Mouse (Mus musculus) forelimb bud, embryonic 11.5 days (tissue): ENCODE measurements at regions not wholly inside any gene's neighbourhood (a gene's known extent, or its start where the extent isn't known, plus 50 kb on each side); places are given as distances from the start of the nearest gene placed in this dataset.

Experiments
- DNase-seq: peaks from one replicate; pipeline ENCODE4 v3.0.0-alpha.2; 2012; ENCODE audit warnings: low read depth, low spot score

DNA sequence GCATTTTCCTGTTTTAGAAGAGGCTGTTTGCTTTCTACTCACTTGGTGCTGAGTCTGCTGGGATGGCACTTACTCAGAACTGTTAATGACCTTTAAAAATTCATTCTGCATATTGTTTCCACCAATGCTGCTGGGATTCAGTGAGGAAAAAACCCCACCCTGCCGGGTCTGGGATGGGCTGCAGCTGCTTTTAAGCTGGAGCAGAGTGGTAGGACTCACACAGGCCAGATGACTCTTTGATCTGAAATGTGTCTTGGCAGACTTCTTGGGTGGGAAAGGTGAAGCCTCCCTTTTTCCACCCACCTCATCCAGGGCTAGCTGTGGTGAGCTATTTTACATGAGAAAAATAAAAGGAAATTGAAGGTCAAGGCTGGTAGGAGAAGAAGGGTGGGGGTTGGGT is 56.4 kb upstream of the Ddhd1 start:
- no peak for DNase-seq

DNA sequence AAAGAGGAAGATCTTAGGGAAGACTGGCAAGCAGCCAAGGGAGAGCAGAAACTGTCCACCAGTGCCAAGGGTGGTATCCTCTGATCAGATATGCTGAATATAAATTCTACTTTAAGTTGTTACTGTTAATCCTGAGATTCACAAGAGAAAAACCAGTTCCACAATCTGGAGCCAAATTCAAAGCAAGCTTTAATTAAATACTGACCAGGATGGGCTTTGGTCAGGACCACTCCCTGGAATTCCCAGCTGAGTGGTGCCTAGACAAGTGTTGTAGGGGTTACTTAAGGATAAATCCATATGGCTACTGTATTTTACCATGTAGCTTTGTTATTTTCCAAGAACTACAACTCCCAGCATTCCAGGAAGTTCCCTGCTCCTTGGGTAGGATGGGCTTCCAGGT is 56.8 kb upstream of the Ddhd1 start:
- DNase-seq = no peak

DNA sequence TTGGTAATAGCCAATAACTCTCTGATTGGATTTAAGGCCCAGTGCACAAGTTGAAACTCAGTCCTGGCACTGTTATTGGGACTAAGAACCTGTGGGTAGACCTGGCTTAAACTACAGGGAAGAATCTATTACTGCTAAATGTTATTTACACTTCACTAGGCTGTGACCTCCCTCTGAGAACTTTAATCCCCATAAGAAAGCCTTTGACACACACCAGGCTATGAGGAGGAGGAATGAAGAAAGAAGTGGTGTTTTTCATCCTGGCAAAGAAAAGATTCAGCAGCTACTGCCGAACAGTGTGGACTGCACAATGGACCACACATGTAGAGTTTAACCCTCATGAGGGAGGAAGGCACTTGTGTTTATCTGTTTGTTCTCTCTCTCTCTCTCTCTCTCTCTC is 58.2 kb upstream of the Ddhd1 start:
- DNase-seq = no peak

DNA sequence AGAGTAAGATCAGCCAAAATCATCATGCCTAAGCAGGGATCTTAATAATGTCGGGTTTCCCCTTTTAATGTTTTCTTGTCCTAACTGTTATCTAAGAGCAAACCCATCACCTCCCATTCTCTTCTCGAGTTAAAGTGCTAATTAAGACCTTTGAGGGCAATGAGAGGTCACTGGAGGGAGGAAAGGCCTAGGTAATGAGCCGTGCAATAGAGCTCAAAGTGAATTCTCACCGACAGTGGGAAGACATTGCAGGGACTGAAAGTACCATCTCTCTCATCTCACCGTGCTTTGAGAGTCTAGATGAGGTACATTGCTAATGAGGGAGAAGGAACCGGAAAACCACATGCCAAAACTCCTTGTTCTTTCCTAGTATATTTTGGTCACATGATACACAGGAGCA is 64.9 kb upstream of the Ddhd1 start:
- DNase-seq = no peak

DNA sequence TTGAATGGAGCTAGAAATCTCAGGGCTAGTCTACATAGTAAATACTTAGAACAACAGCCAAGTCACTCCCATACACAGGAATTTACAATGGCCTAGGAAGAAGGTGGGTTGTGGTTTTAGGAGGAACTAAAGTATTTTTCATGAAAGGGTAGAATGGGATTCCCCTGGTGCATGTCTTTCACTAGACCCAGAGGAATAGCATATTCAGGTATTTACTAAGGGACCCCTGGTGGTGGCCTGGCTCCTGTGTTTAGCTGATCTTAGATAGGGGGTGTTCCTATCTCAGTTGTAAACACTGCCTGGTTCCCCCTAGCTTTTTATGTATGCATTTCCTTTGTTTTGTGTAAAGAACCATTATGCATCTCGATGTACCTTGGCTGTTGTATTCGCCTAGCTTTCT is 66.4 kb upstream of the Ddhd1 start:
- DNase-seq = no peak

DNA sequence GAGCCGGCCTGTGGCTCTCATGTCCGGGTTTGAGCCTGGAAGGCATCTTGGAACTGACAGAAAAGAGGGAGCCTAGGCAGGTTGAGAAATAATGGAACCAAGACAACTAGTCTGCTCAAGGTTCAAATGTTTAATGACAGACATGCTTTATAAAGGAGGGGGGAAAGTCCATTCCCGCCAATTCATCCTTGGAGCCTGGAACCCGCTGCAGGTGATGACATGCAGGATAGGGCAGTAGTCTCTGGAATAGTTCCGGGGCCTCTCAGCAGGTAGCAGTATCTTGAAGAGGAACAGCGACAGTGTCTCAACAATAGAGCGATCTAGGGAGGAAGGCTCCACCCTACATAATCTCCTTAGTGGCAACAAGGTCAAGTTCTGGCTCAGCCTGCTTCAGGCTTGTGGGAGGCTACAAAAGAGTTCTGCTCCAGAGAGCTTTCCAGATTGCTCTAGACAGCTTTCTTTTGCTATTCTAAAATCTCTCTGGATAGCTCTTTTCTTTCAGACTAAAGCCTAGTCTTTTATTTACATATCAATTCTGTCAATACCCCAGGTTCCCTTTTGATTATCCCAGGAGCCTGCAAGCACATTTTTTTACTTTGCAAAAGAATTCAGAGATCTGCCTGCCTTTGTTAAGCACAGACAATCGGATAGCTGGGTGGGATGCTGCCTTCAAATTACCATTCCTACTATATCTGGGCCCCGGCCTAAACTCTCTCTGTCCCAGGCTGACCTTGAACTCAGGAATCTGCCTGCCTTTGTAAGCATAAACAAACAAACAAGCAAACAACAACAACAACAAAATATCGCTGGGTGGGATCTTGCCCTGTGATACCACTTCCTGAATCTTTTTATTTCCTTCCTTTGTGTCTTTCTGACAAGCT is 76.8 kb upstream of the Ddhd1 start:
- DNase-seq = no peak

DNA sequence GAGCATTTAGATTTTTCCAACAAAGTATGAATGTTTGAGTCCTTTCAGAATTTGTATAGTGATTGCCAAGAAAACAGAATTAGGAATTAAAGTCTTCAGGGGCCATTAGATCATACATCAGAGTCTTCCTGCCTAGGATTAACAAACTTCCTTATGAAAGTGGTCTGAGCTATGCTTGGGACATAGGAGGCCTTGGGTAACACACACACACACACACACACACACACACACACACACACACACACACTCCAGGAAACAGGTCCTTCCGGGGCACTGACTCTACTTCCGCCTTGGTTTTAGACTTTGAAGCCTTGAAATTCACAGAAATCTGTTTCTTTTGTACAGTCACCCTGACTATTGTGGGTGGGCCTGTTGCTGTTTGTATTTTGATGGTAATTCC is 80.0 kb upstream of the Ddhd1 start:
- no peak for DNase-seq

DNA sequence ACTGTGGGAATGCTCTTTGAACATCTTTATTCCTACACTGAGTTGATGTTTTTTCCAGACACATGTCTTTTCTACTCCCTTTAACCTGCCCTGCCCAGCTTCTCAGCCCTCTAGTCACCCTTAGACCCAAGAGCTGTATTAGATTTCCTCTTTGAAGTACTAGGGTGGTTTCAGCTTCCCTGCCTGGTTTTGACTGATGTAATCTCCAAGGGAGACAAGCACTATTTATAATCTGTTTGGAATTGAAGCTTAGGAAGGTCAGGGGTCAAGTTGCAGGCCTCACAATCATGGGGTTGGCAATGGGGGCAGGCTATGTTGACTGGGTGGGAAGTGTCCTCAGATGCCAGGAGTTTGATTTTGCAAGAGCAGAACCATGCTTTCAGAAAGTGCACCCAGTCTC is 81.7 kb upstream of the Ddhd1 start:
- DNase-seq = peak; percentile 24

DNA sequence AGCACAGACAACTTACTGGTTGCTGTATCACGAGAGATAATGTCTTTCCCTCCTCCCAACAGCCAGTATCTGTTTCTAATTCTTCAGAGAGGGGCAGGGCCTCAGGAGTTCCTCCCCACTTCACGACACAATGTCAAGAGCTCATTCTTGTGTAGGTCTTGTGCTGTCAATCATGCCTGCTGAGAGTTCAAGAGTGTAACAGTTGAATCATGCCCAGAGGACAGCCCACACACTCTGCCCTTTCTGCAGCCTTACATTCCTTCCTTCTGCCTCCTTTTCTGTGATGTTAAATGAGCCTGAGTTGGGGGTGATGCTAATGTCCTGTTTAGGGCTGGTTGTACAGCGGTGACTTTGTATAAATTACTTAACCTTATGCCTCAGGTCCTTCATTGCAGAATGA is 82.7 kb upstream of the Ddhd1 start:
- DNase-seq = no peak

DNA sequence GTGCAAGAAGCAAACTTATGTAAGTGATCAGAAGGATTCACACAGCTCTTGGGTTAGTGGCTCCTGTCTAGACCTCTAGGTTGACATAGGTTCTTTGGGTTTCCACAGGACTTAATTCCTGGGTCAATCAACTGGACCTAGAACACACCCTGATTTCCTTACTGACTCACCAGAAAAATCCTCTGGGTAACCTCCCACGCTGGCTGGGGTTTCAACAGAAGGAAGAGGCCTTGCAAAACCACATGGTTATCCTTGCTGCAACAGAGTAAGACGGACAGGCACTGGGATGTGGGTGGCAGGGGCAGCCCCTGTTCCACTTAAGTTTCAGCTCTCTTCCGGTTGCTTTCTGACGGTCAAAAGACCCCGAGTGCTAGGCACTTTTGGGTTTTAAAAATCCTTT is 88.2 kb upstream of the Ddhd1 start:
- no peak for DNase-seq

DNA sequence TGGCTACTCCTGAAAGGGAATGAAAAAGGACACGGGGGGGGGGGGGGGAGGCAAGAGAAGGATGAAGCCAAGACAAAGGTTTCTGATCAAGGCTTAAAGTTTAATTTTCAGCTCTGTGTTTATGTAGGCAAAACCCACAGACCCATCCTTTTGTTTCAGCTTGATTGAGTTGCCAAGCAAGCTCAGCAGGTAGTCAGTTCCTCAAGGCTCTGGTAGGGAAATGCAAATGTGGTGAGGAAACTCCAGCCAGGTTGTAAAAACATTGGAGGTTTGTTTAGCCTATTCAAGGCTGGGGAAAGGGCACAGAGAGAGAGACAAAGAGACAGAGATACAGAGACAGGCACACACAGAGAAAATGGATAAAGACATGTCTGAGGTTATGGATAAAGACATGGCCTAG is 99.4 kb upstream of the Ddhd1 start:
- no peak for DNase-seq

DNA sequence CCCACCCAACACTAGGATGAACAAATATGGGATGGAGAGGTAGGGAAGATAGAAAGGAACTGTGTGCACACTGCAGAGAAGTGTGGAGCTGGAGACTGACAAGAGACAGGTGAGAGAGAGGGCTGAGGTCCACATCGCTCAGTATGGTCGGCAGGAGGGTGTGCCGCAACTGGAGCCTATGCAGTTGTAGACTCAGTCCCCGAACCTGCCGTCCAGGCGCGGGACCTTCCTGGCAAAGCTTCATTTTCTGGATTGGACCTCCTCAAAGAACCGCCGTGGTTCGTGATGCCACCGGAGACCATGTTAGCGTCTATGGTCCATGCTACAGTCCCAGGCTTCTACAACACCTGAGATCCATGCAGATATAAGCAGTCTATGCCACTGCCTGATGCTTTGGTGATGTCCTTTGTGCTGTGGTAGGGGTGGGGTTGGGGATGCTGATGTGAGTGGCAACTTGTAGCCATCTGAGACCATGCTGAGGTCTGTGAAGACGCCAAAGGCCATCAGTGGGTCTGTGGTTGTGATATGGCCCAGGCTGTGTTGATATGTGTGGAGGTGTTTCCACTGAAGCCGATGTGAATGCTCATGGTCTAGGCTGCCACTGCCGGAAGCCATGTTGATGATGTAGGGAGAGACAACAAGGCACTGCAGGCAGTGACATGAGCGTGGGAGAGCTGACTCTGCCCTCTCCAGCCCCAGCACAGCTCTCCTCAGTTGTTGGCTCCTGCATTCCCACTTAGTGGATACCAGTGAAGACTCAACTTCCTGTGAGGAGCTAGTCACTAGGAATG is 103.1 kb upstream of the Ddhd1 start:
- no peak for DNase-seq

DNA sequence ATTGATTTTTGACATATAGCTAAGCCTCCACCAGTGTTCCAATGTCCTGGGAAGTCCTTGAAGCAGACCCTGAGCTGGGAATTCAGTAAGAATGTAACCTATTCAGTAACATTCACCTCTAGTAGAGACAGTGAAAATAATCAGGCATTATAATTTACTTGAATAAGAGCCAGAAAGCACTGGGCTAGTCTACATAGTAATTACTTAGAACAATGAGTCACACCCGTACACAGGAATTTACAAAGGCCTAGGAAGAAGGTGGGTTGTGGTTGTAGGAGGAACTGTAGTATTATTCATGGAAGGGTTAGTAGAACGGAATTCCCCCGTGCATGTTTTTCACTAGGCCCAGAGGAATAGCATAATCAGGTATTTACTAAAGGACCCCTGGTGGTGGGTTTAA is 106.3 kb upstream of the Ddhd1 start:
- no peak for DNase-seq

DNA sequence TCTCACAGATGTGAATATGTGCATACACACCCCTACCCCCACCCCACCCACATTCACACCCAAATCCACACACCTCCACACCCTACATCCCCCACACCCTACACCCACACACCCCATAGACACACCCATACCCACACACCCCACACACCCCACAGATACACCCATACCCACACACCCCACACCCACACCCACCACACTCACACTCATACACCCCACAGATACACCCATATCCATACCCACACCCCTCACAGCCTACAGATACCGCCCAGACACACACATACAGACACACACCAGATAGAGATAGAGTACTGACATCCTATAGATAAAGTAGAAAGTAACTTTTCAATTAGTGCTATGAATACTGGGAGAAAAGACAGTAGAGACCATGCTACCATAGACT is 108.6 kb upstream of the Ddhd1 start:
- DNase-seq = no peak

DNA sequence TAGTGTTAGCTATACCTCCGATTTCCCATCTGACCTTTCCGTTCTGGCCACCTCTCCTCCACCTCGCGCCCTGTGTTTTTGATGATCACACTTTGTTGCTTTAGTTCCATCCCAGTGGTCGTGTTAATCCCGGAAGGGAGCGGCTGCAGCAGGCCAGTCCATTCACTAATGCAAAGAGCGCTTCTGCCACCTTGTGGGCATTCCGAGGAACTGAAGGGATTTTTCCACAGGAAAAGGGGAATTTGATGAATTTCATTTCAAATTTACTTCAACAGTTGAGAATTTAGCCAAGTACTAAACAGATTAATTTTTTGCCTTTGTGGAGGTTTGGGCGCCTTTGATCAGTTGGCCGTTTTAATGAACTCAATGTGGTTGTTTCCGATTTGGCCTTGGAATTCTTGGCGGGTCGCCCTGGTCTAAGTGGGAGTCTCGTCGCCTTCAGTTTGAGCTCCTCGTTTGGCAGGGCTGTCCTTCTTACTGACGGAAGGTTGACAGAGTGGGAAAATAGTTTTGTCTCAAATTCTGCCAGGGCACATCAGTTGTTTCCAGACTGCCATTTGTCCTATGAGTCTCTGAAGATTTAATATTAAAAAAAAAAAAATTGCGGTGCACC is 114.8 kb upstream of the Ddhd1 start:
- DNase-seq = peak; percentile 67

DNA sequence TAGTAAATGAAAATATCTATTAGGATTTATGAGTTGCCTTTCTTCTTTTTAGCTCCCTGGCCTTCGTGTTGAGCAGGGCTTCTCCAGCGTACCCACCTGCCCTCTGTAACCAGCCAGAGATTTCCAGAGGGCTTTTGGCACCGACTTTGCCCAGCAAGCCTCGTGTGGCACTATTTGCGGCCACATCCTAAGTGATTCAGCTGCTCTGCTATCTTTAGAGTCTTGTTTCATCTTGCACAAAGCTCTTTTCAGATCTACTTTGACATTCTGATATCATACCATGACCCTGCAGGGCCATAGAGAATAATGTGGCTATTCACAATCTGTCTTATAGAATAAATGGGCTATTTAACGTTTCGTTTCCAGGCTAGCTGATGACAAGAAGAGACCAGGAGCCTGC is 115.4 kb upstream of the Ddhd1 start:
- DNase-seq = no peak

DNA sequence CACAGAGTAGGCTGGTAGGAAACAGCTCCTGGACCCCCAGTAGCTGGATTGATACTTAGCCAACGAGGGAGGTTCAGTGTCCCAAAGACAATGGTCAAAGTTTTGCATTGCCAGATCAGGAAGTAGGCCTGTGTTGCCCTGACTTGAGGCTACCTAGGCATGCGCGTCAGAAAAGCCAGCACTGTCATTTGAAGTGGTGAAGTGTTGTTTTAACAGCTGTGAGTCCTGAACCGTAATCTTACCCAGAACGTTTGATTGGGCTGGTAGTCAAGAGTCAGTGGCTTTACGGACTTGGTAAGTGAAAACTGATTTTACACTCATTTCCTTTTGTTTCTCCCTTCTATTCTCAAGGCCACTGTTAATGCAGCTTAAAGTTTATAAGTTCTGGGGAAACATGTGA is 123.9 kb upstream of the Ddhd1 start:
- DNase-seq = no peak

DNA sequence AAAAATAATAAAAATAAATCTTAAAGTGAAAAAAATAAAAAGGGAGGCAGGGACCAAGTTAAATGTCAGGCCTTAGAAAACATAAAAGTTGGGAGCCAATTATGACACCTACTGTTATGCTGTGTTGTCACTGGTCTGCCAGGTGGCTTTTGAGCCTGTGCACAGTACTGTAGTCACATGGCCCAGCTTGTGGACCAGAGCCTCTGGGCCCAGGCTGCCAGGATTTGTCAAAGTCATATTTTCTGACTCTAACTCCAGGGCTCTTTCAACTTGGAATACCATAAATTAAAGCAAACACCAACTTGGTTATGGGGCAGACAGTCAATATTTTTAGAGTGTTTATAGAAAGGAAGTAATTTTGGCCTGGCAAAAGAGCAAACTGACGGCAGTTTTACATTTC is 137.0 kb upstream of the Ddhd1 start:
- DNase-seq = no peak

DNA sequence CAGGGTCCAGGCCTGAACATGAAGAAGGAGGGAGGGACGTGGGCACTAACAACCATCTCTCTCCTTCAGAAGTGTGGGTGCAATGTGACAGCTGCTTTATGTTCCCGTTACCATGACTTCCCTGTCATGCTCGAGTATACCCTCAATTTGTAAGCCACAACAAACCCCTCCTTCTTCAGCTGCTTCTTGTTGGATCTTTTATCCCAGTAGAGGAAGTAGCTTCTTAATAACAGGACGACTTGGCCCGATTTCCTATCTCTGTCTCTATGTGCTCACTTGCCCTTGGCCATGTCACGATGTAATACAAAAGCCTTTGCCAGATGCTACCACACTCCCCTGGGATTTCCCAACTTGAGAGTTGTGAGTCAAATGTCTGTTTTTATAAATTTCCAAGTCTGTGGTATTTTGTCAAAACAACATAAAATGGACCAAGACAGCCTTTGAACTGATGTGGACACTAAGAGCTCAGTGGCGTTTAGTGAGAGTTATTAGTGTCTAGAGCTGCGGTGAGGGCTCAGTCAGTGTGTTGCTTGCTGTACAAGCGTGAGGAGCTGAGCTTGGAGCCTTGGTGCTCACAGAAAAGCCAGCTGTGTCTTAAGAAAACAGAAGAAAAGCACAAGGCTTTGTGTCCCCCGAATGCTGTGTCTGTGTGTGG is 138.8 kb upstream of the Ddhd1 start:
- no peak for DNase-seq

DNA sequence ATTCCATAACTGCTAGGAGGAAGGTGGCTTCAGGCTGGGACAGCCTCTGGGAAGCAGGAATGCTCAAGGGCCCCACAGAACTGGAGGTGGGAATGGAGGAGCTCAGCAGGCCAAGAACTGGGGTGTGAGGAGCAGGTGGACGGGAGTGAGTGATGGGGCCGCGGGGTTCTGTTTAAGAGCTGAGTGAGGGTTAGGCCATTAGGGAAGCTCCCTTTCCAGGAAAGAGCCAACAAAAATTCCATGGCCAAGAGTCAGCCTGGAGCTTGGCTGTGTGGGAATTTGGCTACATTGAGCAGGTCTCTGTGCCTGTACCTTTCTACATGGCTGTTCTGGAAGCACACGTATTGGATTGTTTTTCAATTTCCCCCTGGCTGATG is 139.4 kb upstream of the Ddhd1 start:
- DNase-seq = no peak

DNA sequence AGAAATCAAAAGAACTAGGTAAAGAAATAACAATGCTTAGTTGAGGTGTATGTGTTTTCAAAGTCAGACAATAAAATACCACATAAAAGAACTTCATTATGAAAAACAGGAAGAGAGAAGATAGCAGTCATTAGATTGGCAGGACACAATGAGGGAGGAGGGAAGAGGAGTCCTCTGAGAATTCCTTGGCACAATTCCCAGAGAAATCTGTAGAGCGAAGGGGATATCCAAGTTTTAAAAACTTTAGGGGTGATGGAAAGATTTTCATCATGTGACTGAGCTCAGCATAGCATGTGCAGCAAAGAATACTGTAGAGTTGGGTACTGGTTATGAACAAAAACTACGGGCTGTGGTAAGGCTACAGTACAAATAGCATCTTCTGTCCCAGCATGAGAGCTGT is 141.3 kb upstream of the Ddhd1 start:
- DNase-seq = no peak

DNA sequence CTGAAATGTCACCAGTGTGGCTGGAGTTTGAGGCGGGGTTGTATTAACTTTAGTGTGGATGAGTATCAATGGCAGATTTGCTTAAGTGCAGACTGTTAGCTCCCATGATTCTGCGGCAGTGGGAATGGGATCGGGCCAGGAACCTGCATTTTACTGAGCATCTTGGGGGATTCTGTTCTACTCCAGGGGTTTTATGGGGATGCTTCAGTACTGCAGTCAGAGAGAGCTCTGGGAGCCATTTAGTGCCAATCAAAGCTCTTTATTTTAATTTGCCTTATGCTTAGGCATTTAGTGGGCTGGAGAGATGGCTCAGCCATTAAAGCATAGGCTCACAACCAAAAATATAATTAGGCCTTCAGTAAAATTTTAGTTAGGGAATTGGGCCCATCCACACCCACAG is 148.0 kb upstream of the Ddhd1 start:
- DNase-seq = no peak
